Mouse (Mus musculus): ENCODE data around the gene Actn2.

The Actn2 gene

DNA sequence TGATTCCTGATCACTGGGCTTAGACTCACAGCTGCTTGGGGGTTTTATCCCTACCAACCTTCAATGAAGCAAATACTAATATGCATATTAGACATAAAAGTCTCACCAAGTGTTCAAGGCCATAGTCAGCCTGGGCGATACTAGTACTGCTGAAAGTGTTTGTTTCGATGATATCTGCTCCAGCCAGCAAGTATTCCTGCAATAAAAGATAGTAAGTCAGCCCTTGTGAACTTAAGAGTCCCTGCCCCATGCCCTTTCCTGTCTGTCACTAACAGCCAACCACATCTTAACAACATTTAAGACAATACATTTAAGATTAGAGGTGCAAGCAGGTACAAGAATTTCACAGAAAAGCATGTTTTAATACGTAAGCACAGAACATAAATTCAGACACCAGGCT lies 90.1 kb downstream of the Actn2 start:
- no peak for TF ChIP-seq GATA4 (IDR thresholded peaks at IDR 0.05; ENCODE audit: insufficient replicate concordance, low read length)

- no peak for TF ChIP-seq GATA4 (IDR thresholded peaks at IDR 0.05; ENCODE audit: insufficient replicate concordance, low read length)
Measured at GRCm38 (mm10) chr13:12249195-12249898, 91.2 kb downstream of the Actn2 start.

DNA sequence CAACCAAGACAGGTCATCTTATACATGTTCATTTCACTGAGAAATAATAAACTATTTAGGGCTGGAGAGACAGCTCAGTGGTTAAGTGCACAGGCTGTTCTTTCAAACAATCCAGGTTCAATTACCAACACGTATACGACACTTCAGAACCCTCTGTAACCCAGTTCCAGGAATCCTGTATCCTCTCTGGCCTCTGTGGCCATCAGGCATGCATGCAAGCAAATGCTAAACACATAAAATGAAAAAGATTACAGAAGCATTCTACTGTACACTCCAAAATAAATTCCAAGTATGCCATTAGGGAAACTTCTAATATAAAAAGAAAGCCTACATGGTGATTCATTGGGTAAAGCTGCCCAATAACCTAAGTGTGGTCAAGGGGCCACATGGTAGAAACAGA lies 94.6 kb downstream of the Actn2 start:
- no peak for TF ChIP-seq GATA4 (IDR thresholded peaks at IDR 0.05; ENCODE audit: insufficient replicate concordance, low read length)

- TF ChIP-seq GATA4 (IDR thresholded peaks at IDR 0.05; ENCODE audit: insufficient replicate concordance, low read length) = no peak
Measured at GRCm38 (mm10) chr13:12243991-12244390, 96.6 kb downstream of the Actn2 start.

DNA sequence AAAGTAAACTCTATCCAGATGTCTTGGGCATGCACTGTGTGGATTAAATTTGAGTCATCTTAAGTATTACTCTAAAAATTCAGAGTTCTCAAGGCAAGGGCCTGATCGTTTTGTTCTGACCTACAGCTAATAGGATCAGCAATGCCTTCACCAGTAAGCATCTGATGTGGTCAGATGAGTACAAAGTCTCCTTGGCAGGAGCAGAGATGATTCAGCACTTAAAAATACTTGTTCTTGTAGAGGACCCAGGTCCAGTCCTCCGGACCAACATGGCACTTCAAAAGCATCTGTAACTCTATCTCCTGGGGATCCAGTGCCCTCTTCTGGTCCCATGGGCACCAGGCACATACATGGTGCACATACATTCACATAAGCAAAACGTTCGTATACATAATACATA lies 108.4 kb downstream of the Actn2 start:
- no peak for TF ChIP-seq GATA4 (IDR thresholded peaks at IDR 0.05; ENCODE audit: insufficient replicate concordance, low read length)

DNA sequence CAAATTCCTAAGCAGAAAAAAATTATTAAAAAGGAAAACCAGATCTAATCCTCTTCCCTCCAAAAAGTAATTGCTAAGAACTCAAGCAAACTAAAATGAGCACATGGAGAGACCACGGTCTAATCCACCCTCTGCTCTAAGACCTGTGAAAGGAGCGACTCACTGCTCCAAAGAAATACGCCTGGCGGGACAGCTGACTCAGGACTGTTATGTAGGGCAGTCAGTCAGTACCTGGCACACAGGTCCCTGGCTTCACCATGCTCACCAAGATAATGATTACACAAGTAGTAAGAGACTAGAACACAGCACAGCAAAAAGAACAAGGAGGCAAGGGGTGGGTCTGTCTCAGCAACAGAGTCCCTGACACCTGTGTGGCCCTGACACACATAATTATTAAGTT lies 112.3 kb downstream of the Actn2 start:
- no peak for TF ChIP-seq GATA4 (IDR thresholded peaks at IDR 0.05; ENCODE audit: insufficient replicate concordance, low read length)

GRCm38 (mm10) chr13:12227606-12228005 lies 113.0 kb downstream of the Actn2 start:
- TF ChIP-seq GATA4 (IDR thresholded peaks at IDR 0.05; ENCODE audit: insufficient replicate concordance, low read length) = no peak
